ENCODE assay signal across 11 mouse cellular contexts in genomic region chr11:53632122-53632733, GRCm38 (mm10). TPM values are rescaled to one million over a fixed set of nuclear protein-coding genes. Genes with fewer than 3 reads are reported as not detected.
DNase-seq lines count a peak whose midpoint lies in the region; ATAC-seq and TF ChIP-seq lines count a peak whose summit lies in the region.
"Had no signal": no experiment of that assay in that cellular context is flagged by ENCODE, and none has a peak within 500 bp of the region (broad histone marks: within the 10 kb centered on the region; RNA-seq: fewer than 3 reads in every experiment).

No protein-coding gene starts in this region.

- H3K36me3 ChIP-seq in kidney, adult 2 months (ENCODE audit: control insufficient read depth, insufficient read depth, low read length): no peaks in the 10 kb centered on the region
- H3K36me3 ChIP-seq in kidney, embryonic 16.5 days (ENCODE audit: insufficient read depth, low read length): no peaks in the 10 kb centered on the region
- H3K36me3 ChIP-seq in ES-Bruce4 (ENCODE audit: control insufficient read depth, insufficient read depth, low read length, poor library complexity, severe bottlenecking): no peaks in the 10 kb centered on the region
- no peaks in the 10 kb centered on the region for H3K36me3 ChIP-seq in embryonic facial prominence, embryonic 10.5 days (replicated peaks)
- H3K36me3 ChIP-seq: embryonic facial prominence, embryonic 12.5 days had no signal

- TF ChIP-seq EP300 in ES-Bruce4 (IDR thresholded peaks at IDR 0.05; ENCODE audit: insufficient read depth, low read depth, low read length): no peak

- H3K27ac ChIP-seq in kidney, adult 2 months (ENCODE audit: insufficient read depth, low read depth, low read length): no peak overlapping the region
- no peak overlapping the region for H3K27ac ChIP-seq in kidney, embryonic 16.5 days (ENCODE audit: low read length)
- H3K27ac ChIP-seq in ES-Bruce4 (ENCODE audit: insufficient read depth, low read length): no peak overlapping the region
- no peak overlapping the region for H3K27ac ChIP-seq in embryonic facial prominence, embryonic 10.5 days (replicated peaks)
- H3K27ac ChIP-seq: embryonic facial prominence, embryonic 12.5 days had no signal

- peak; percentile 4 for DNase-seq in kidney, adult 2 months
- DNase-seq in 416B (ENCODE audit: low read depth): peak; percentile 40
- peak; percentile 25 for DNase-seq in embryonic facial prominence, embryonic 10.5 days (ENCODE audit: low spot score)
- no peak for DNase-seq in Muller cell, postnatal 12 days (ENCODE audit: inconsistent ontology term)
- DNase-seq in adrenal gland, adult 18-20 months (ENCODE audit: low spot score in 2 of 2): no peak
- DNase-seq: adrenal gland, adult 2 months; gastrocnemius, postnatal 25 days had no signal

- no peak for ATAC-seq in kidney, embryonic 16.5 days (ENCODE audit: low FRiP score, low TSS enrichment)

- no peak overlapping the region for H3K4me2 ChIP-seq in kidney, embryonic 16.5 days (replicated peaks; ENCODE audit: low read depth, low read length)
- H3K4me2 ChIP-seq: embryonic facial prominence, embryonic 12.5 days had no signal

- TF ChIP-seq CTCF in kidney, adult 2 months (conservative IDR thresholded peaks at IDR 0.05; ENCODE audit: insufficient read depth, insufficient read length, low read depth, low read length): no peak; the same call in 1 of the 2 replicates
- TF ChIP-seq CTCF in ES-Bruce4 (IDR thresholded peaks at IDR 0.05; ENCODE audit: low read depth, low read length): peak; percentile 35

- H3K9me3 ChIP-seq in kidney, embryonic 16.5 days (ENCODE audit: low read length): no peaks in the 10 kb centered on the region
- H3K9me3 ChIP-seq in ES-Bruce4 (replicated peaks; ENCODE audit: control insufficient read depth, insufficient read depth, low read length, poor library complexity, severe bottlenecking): no peaks in the 10 kb centered on the region
- H3K9me3 ChIP-seq in embryonic facial prominence, embryonic 10.5 days: no peaks in the 10 kb centered on the region
- H3K9me3 ChIP-seq: embryonic facial prominence, embryonic 12.5 days had no signal

- no peaks in the 10 kb centered on the region for H3K27me3 ChIP-seq in kidney, adult 2 months (replicated peaks; ENCODE audit: control insufficient read depth, insufficient read depth, low read length)
- peaks cover 4% of the 10 kb centered on the region; the same call in 1 of the 2 replicates for H3K27me3 ChIP-seq in kidney, embryonic 16.5 days (ENCODE audit: insufficient read depth, low read length)
- H3K27me3 ChIP-seq in ES-Bruce4 (ENCODE audit: control insufficient read depth, insufficient read depth, low read length, poor library complexity, severe bottlenecking): no peaks in the 10 kb centered on the region; the same call in 1 of the 2 replicates
- H3K27me3 ChIP-seq in embryonic facial prominence, embryonic 10.5 days (replicated peaks; ENCODE audit: low read depth, poor library complexity, severe bottlenecking): peaks cover 44% of the 10 kb centered on the region

- H3K9ac ChIP-seq in kidney, embryonic 16.5 days (replicated peaks; ENCODE audit: low read length): no peak overlapping the region
- no peak overlapping the region for H3K9ac ChIP-seq in ES-Bruce4 (ENCODE audit: low read depth, poor library complexity, severe bottlenecking)
- H3K9ac ChIP-seq: embryonic facial prominence, embryonic 12.5 days had no signal

- 60% methylated on average over 14 of the region's 14 CpGs for WGBS in kidney, adult 2 months
- 67% methylated on average over 14 of the region's 14 CpGs for WGBS in kidney, embryonic 16.5 days
- WGBS in embryonic facial prominence, embryonic 10.5 days: 68% methylated on average over 14 of the region's 14 CpGs

- H3K4me3 ChIP-seq in kidney, adult 2 months (ENCODE audit: insufficient read depth, low read depth, low read length): no peak overlapping the region
- H3K4me3 ChIP-seq in kidney, embryonic 16.5 days (ENCODE audit: low read length): no peak overlapping the region
- H3K4me3 ChIP-seq in ES-Bruce4 (ENCODE audit: low read depth, low read length): no peak overlapping the region
- H3K4me3 ChIP-seq in embryonic facial prominence, embryonic 10.5 days: no peak overlapping the region
- H3K4me3 ChIP-seq: embryonic facial prominence, embryonic 12.5 days had no signal

- no peak for TF ChIP-seq POLR2A in kidney, adult 2 months (IDR thresholded peaks at IDR 0.05; ENCODE audit: low read depth, low read length)
- no peak for TF ChIP-seq POLR2A in ES-Bruce4 (IDR thresholded peaks at IDR 0.05; ENCODE audit: insufficient read depth, low read length)

- H3K4me1 ChIP-seq in kidney, adult 2 months (ENCODE audit: control insufficient read depth, insufficient read depth, low read length): no peaks in the 10 kb centered on the region
- peaks cover 14% of the 10 kb centered on the region for H3K4me1 ChIP-seq in kidney, embryonic 16.5 days (ENCODE audit: insufficient read depth, low read length)
- no peaks in the 10 kb centered on the region for H3K4me1 ChIP-seq in ES-Bruce4 (ENCODE audit: control insufficient read depth, insufficient read depth, low read length)
- peaks cover 24% of the 10 kb centered on the region for H3K4me1 ChIP-seq in embryonic facial prominence, embryonic 10.5 days

RNA-seq across cellular contexts. Expression of gene Il13, which starts 2.3 kb away (rescaled TPM):
- polyA plus RNA-seq in kidney, adult 2 months (2012; rRNA removed): not detected in 2 replicates
- not detected in 2 replicates for polyA plus RNA-seq in kidney, embryonic 16.5 days (2015; fragmentation: Nextera tagmentation; extraction: Ambion mirVana)
- not detected in 2 replicates for polyA plus RNA-seq in ES-Bruce4 (2011; ENCODE audit: insufficient read depth, insufficient read length, low read depth, missing spikeins)
- not detected in 2 replicates for polyA plus RNA-seq in embryonic facial prominence, embryonic 10.5 days (2016; fragmentation: Nextera tagmentation; extraction: Ambion mirVana)
- not detected for total RNA-seq in adrenal gland, adult 18-20 months (2021)
- total RNA-seq: adrenal gland, adult 2 months; gastrocnemius, postnatal 25 days; left cerebral cortex, adult 8-10 months had no signal
- polyA plus RNA-seq: adrenal gland, adult 2 months; embryonic facial prominence, embryonic 12.5 days had no signal

RNA-seq across cellular contexts. Expression of gene Il4, which starts 13.8 kb away (rescaled TPM):
- not detected in 2 replicates for polyA plus RNA-seq in kidney, adult 2 months (2012; rRNA removed)
- 0.36 and 0.97 TPM in 2 replicates for polyA plus RNA-seq in kidney, embryonic 16.5 days (2015; fragmentation: Nextera tagmentation; extraction: Ambion mirVana)
- polyA plus RNA-seq in ES-Bruce4 (2011; ENCODE audit: insufficient read depth, insufficient read length, low read depth, missing spikeins): not detected in 2 replicates
- 0.61 and 0.72 TPM in 2 replicates for polyA plus RNA-seq in embryonic facial prominence, embryonic 10.5 days (2016; fragmentation: Nextera tagmentation; extraction: Ambion mirVana)
- not detected for total RNA-seq in adrenal gland, adult 18-20 months (2021)
- total RNA-seq: adrenal gland, adult 2 months; gastrocnemius, postnatal 25 days had no signal
- polyA plus RNA-seq: adrenal gland, adult 2 months had no signal

Comparison
In these comparisons a context has a peak if more than half of its experiments do, and no peak if none do; other contexts are left out.
1. DNase-seq: peak in kidney, adult 2 months (single experiment), 416B (single experiment) and embryonic facial prominence, embryonic 10.5 days (single experiment); none in Muller cell, postnatal 12 days (single experiment) and adrenal gland, adult 18-20 months (0 of 2).